Mouse (Mus musculus) intestine, embryonic 14.5 days (tissue): ENCODE data around the gene Zfp934. TPM values are rescaled to one million over a fixed set of nuclear protein-coding genes. Genes with fewer than 3 reads are reported as not detected.
A peak's percentile ranks its signal among the peaks of the same experiment; 100 is the strongest.
"Not testable (repeated sequence)": the region's sequence is repeated elsewhere in the genome, so short reads cannot be mapped to it uniquely, and the experiment has no call there.

Experiments
- ATAC-seq: fragments of 200-750 bp; cut with Nextera tagmentation; replicated peaks from 2 replicates; pipeline ENCODE4 v1.8.0; 2017; ENCODE audit warnings: low read depth, moderate number of reproducible peaks, moderate TSS enrichment, moderate library complexity; ENCODE audit not compliant: low FRiP score, low TSS enrichment
- DNase-seq: peaks from one replicate; pipeline ENCODE4 v3.0.0-alpha.2; 2018; ENCODE audit warnings: low spot score
- H3K27ac ChIP-seq: fragments of 300-500 bp; sonication (generic); 2 replicates; pipeline ENCODE4 v1.5.1; 2014; ENCODE audit warnings: low read depth, mild to moderate bottlenecking, control low read depth
- H3K27me3 ChIP-seq: fragments of 300-500 bp; sonication (generic); replicated peaks from 2 replicates; pipeline ENCODE4 v1.6.1; 2014; ENCODE audit warnings: low read length, control low read depth; ENCODE audit not compliant: control insufficient read depth, insufficient read depth
- H3K36me3 ChIP-seq: fragments of 300-500 bp; sonication (generic); 2 replicates; pipeline ENCODE4 v1.6.1; 2014; ENCODE audit warnings: low read length, control low read depth; ENCODE audit not compliant: control insufficient read depth, insufficient read depth
- H3K4me1 ChIP-seq: fragments of 300-500 bp; sonication (generic); replicated peaks from 2 replicates; pipeline ENCODE4 v1.6.1; 2014; ENCODE audit warnings: low read length, control low read depth, mixed read lengths; ENCODE audit not compliant: control insufficient read depth, insufficient read depth
- H3K4me2 ChIP-seq: fragments of 300-500 bp; sonication (generic); 2 replicates; pipeline ENCODE4 v1.6.1; 2014; ENCODE audit warnings: low read length
- H3K4me3 ChIP-seq: fragments of 300-500 bp; sonication (generic); 2 replicates; pipeline ENCODE4 v1.5.1; 2014; ENCODE audit warnings: low read depth, low read length, control low read depth, mixed read lengths
- H3K9ac ChIP-seq: fragments of 300-500 bp; sonication (generic); 2 replicates; pipeline ENCODE4 v1.6.1; 2014; ENCODE audit warnings: mild to moderate bottlenecking, low read length
- H3K9me3 ChIP-seq: fragments of 300-500 bp; sonication (generic); 2 replicates; pipeline ENCODE4 v1.6.1; 2016; ENCODE audit warnings: low read length, control low read depth; ENCODE audit not compliant: control insufficient read depth
- WGBS: fragments of 180-500 bp; shearing (Covaris S2); extraction: QIAGEN DNeasy Blood & Tissue Kit; methylation state at CpG from one replicate; pipeline ENCODE4 v1.1.7; 2014; 5-methylcytosine and 5-hydroxymethylcytosine counted together
- polyA plus RNA-seq: library from polyadenylated mRNA; unstranded; fragments of >200 nt; fragmentation: Nextera tagmentation; extraction: Ambion mirVana; gene quantifications from 2 replicates; pipeline ENCODE4 v1.2.1, GENCODE M21; 2014

Zfp934 gene
- polyA plus RNA-seq: 19.2 and 19.6 TPM in 2 replicates

GRCm38 (mm10) chr13:62571099-62571498 lies at the start of gene Zfp934:
TSS of gene Zfp934 (minus strand) at chr13:62571199.
- H3K36me3 ChIP-seq, DNase-seq, H3K4me3 ChIP-seq, H3K4me2 ChIP-seq, H3K4me1 ChIP-seq, H3K9me3 ChIP-seq, H3K9ac ChIP-seq, H3K27ac ChIP-seq, ATAC-seq, H3K27me3 ChIP-seq: not testable (repeated sequence)
- 93% methylated on average over 3 of the region's 6 CpGs for WGBS

DNA sequence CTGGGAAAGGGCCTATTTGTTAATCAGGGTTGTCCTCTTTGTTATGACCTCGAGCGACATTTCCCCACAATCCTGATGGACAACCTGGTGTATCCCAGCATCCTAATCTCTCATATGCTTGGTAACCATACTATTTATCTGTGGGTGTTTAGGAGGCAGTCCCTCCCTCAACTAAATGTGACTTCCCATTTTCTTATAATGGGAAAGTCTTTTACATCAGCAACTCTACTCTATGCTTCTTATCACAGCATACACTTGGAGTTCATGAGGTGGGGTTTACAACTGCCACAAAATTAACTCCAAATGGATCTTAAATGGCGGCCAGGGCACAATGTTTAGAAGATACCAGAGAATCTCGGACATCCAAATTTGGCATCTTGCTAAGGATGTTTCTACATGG lies 46.5 kb upstream of the Zfp934 start:
- H3K4me2 ChIP-seq, H3K4me3 ChIP-seq, H3K27me3 ChIP-seq, DNase-seq, H3K36me3 ChIP-seq, H3K27ac ChIP-seq, ATAC-seq, H3K9ac ChIP-seq, H3K9me3 ChIP-seq, H3K4me1 ChIP-seq: not testable (repeated sequence)
- 93% methylated on average over 4 of the region's 4 CpGs for WGBS

- ATAC-seq, H3K4me1 ChIP-seq: not testable (repeated sequence)
- WGBS: 23% methylated on average over 1 of the region's 1 CpGs
Observed at GRCm38 (mm10) chr13:62561696-62562095, 9.3 kb downstream of the Zfp934 start.

GRCm38 (mm10) chr13:62558189-62559110 lies 12.5 kb downstream of the Zfp934 start, which contains the start of gene Zfp935:
TSS of gene Zfp935 (minus strand) at chr13:62558511.
- 0 out of 2 replicates have a peak within 1 kb of the TSS, but pooled peaks have one; percentile 40 for H3K9ac ChIP-seq

More at GRCm38 (mm10) chr13:62561696-62562095, 9.3 kb downstream of the Zfp934 start:
- H3K27me3 ChIP-seq, H3K9me3 ChIP-seq, H3K4me3 ChIP-seq, DNase-seq, H3K27ac ChIP-seq, H3K36me3 ChIP-seq, H3K9ac ChIP-seq, H3K4me2 ChIP-seq: not testable (repeated sequence)

DNA sequence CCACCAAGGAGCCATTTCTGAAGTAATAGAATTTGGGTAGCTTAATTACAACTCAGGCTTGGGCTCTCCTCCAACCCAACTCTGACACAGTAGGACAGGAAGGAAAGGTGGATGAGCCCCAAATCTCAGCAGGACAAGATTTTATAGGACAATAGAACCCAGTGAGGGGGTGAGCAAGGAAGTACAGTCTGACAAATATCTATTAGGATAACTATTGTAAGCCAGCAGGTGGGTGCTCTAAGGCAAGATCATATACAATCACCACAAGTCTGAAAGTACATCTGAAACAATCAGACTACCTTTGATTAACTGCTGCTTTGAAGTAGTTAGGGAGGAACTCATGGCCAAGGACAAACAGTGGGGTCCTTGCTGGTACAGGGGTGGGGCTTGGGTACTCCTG lies 40.9 kb downstream of the Zfp934 start:
- H3K4me2 ChIP-seq, H3K9ac ChIP-seq, H3K4me1 ChIP-seq, H3K9me3 ChIP-seq, H3K36me3 ChIP-seq, H3K4me3 ChIP-seq, ATAC-seq, H3K27me3 ChIP-seq, DNase-seq, H3K27ac ChIP-seq: not testable (repeated sequence)

More at GRCm38 (mm10) chr13:62558189-62559110, 12.5 kb downstream of the Zfp934 start, which contains the start of gene Zfp935:
- WGBS: 3% methylated on average over 25 of the region's 27 CpGs
- peak; percentile 51 for DNase-seq
- ATAC-seq, H3K36me3 ChIP-seq, H3K27me3 ChIP-seq, H3K4me1 ChIP-seq, H3K27ac ChIP-seq: not testable (repeated sequence)
- Histone ChIP-seq H3K4me3 (peak within 1 kb of the TSS; percentile 43), H3K9me3 (peaks cover 11% of the 10 kb centered on the region), H3K4me2 (peak within 1 kb of the TSS; percentile 33)

DNA sequence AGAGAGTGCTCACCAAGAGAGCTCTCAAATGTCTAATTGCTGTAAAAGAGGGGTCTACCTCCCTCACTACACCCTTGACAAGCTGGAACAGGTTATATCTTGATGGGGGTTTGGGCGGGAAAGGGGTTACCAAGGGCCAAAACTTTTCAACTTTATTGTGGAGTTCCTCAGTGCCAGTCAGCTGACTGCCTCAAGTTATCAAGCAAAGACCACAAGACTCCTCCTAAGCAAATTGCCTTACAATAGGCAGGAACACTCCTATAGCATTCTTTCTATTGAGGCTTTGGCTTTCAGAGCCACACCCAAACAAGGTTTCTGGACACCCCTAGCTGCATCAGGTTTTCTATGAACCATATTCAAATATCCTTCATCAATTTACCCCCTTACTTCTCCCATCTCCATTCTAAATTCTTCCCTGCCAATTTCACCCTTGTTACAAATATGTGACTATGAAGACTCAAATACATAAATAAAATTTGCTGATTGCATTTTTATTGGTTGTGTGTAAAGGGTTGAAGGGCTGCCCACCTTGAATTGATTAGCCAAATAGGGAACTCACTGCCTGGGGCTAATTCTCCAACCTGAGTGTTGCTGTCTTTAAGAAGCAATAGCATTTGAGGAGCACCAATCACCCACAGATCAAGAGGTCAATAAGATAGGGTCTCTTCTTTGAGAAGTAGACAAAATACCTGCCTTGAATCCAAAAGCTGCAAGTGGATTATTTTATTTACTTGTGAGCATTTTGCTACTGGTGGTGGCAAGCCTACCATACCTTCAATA lies 60.2 kb downstream of the Zfp934 start:
- not testable (repeated sequence) for H3K4me2 ChIP-seq, H3K9me3 ChIP-seq, H3K9ac ChIP-seq, H3K36me3 ChIP-seq, DNase-seq, H3K4me3 ChIP-seq, H3K4me1 ChIP-seq, H3K27me3 ChIP-seq, H3K27ac ChIP-seq, ATAC-seq
- 78% methylated on average over 1 of the region's 1 CpGs for WGBS

DNA sequence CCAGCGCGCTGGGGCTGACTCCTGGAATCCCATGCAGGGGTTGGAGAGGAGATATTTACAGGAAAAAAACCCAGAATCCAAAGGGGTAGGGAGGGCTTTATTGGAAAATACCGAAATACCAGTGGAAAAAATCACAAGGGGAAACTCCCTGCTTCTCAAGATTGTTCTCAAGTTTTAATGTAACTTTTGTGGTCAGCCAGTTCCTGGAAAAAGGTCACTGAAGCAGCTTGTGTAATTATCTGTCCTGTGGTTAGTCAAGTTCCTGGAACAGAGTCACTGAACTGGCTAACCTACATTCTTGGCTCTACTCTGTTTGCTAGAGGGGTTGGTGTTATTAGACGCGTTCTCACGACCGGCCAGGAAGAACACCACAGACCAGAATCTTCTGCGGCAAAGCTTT lies 98.3 kb downstream of the Zfp934 start:
- H3K4me2 ChIP-seq, H3K4me3 ChIP-seq, H3K27ac ChIP-seq, DNase-seq, ATAC-seq, H3K9me3 ChIP-seq, H3K4me1 ChIP-seq, H3K9ac ChIP-seq, H3K36me3 ChIP-seq, H3K27me3 ChIP-seq: not testable (repeated sequence)
- WGBS: 94% methylated on average over 8 of the region's 8 CpGs

- not testable (repeated sequence) for H3K4me1 ChIP-seq, H3K4me3 ChIP-seq, H3K27me3 ChIP-seq, H3K9me3 ChIP-seq, DNase-seq, H3K36me3 ChIP-seq, H3K4me2 ChIP-seq, H3K27ac ChIP-seq, H3K9ac ChIP-seq, ATAC-seq
Observed at GRCm38 (mm10) chr13:62469947-62470346, 101.1 kb downstream of the Zfp934 start.
